Mouse (Mus musculus) liver, adult 2 months (tissue): ENCODE data around the gene Kcnh4.

Experiments
- CTCF ChIP-seq: fragments of 200-500 bp; IDR thresholded peaks from 2 replicates; pipeline ENCODE4 v1.5.1; 2011; ENCODE audit warnings: low read depth, low read length, control low read depth
- POLR2A ChIP-seq: fragments of 200-500 bp; IDR thresholded peaks from 2 replicates; pipeline ENCODE4 v1.6.1; 2011; ENCODE audit warnings: low read length, control low read depth; ENCODE audit not compliant: insufficient read depth; ENCODE audit errors: extremely low read depth

DNA sequence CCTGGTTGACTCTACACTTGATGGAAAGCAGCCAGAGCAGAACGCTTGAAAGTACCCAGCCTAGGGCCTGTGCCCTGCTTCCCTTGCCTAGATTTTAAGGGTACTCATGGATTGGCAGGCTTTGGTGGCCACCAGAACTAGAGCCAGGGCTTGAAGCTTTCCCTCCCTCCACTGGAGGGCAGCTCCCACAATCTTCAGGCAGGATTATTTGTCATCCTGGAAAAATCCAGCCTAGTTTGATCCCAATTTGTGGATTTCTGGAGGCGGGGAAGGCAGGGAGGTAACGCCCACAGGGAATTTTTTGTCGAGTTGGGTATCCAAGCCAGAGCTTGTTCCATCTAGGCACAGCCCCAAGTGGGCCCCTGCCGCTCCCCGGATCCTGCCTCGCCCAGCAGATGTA is 69.4 kb downstream of the Kcnh4 start:
- TF ChIP-seq CTCF (no peak), POLR2A (no peak)
